Mouse (Mus musculus) E14TG2a.4 (cell line): ENCODE data around the gene Klk14.

Experiments used
- CTCF ChIP-seq: conservative IDR thresholded peaks from 2 replicates; pipeline ENCODE4 v1.5.1; 2014; ENCODE audit warnings: low read length
- POU5F1 ChIP-seq: IDR thresholded peaks from 2 replicates; pipeline ENCODE4 v1.6.1; 2014; ENCODE audit warnings: low read length, borderline replicate concordance

DNA sequence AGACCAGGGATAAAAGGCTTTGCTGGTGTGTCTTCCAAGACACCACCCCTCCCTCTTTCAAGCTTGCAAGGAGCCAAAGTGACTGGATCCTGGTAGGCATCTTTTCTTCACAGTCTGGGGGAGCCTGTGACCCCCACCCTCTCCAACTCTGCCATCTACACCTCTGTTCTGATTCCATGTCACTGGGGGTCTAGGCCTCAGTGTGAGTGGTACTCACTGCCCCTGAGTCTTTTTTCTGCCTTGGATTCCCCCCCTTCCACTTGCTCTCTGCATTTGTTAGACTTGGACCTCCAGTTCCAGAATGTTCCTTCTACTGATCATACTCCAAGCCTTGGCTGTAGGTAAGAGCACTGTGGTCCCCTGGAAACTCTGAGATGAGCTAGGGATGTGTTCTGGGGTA, at the start of gene Klk14:
- TF ChIP-seq CTCF (no peak), POU5F1 (no peak)
